Mouse (Mus musculus): ENCODE data around the gene Mok.
"Not testable (repeated sequence)": the region's sequence is repeated elsewhere in the genome, so short reads cannot be mapped to it uniquely, and the experiment has no call there.

Mok gene

DNA sequence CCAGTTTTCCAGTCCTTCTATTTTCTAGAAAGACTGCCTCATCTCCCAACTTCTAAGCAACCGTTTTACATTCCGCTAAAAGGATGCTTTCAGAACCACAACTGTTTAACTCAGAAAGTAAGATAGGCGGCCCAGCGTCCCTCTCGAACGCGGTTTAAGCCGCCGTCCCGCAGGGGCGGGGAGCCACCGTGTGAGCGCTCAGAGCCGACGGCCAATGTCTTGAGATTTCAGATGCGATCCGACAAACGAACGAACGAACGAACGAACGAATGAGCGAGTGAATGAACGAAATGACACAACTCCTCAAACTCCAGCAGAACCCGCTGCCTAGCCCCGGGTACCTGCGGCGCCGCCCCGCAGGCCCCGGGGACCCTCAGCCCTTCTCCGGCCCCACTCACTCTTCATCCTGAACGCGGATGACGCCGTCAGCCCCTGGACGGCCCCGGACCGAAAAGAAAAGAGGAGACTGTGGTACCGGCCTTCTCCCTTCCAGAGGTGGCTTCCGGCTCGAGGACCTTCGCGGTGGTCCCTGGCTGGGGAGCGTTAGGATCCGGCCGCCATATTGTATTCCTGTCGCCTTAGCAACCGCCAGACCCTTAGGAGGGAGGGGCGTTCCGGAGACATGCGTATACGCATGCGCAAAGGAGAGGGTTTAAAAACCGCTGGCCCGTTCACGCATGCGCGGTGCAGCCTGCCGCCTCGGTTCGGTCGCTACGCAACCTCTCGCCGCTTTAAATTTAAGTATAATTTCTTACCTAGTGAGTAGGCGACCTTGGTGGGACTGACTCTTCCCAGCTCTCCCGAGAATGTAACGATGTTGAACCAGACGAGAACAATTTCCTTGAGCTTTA, at the start of gene Mok:
Gene Mok, minus strand, starts transcription at position 592 of the 851 bp plus-strand sequence.
- DNase-seq, result peak; percentile 97

DNA sequence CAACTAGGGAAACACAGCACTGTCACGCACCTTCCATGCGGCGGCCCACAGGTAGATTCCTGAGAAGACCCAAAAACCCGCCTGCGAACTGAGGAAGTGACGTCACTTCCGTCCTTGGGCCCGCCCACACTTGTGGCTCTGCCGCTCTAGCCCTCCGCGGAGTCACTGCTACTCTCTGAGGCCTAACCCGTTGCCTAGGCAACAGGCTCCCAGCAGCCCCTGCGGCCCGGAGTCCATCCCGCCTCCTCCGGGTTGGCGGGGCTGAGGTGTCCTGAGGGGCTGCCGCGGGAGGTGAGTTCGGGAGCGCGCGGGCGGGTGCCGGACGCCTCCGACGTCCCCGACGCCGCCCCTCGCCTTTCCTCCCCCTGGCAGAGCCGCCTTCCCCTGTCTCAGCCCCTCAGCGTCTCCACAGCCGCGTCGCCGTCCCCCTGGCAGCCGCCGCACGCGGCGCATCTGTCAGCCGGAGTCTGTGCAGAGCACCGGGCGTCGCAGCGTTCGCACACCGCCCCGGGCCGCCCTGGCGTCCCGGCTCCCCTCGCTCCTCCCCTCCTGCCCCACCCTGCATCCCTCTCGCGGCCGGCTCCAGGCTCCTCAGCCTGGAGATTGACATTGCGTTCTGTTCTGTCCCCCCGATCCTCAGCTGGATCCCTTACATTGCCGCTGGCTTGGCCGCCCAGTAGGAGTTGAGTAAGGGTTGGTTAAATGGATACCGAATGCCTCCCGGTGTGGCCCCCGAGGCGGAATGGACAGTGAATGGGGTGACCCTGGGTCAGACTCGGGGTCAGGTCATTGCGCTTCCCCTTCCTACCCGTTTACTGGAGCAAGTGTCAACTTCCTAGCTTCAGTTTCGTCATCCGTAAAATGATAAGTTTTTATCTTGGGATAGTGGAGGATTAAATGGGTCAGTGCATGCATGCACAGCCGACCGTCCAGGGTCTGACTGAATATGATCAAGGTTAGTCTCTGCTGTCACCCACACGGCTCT, 48.6 kb upstream of the Mok start, which contains the start of the genes Cinp and Tecpr2:
Gene Cinp, minus strand, starts transcription at position 110 of the 985 bp plus-strand sequence.
Gene Tecpr2, plus strand, starts transcription at position 229 of the 985 bp plus-strand sequence.
- peak; percentile 91 for DNase-seq

DNA sequence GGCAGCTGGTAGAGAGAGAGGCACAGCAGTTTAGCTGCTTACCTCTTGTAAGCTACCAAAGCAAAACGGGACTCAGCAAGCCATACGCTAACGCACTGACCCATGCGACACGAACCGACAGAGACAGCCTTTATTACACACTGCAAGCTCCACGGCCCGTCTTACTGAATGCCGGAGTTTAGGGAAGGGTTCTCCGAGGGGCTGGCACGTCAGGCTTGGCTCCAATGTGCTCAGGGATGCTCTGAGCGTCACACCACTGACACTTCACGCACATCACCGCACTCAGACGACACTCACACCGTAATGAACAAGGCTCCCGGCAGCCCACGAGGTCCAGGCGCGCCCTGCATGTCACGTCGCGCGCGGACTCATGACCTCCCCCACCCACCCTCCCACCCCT, 47.9 kb upstream of the Mok start:
- DNase-seq, result no peak

DNA sequence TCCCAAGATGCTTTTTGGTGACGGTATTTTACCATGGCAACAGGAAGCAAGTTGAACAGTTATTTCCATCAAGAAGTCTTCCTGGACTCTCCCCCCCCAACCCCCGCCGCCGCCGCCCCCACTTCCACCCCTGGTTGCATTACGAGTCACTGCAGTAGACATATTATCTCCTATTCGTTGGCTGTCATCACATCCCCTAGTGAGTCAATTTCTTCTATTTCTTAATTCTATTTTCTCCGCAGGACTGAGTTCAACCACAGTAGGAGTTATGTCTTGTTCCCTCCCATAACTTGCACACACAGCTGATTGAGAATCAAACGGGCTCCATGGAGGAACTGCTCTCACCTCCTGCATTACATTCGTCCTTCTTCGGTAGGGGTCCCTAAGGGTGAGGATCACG, 47.4 kb upstream of the Mok start:
- no peak for DNase-seq

DNA sequence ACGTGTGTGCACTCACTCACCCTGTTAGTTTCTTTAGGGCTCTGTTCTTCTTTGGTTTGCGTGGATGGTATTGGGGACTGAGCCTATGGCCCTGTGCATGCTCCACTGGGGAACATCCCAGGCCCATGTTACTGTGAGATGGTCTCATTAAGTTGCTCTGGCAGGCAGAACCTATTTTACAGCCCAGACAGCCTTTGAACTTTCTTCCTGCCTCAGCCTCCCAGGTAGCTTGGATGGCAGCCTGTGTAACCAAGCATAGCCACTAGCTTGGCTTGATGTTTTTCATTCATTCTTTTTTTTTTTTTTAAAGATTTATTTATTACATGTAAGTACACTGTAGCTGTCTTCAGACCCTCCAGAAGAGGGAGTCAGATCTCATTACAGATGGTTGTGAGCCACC, 44.5 kb upstream of the Mok start:
- no peak for DNase-seq

DNA sequence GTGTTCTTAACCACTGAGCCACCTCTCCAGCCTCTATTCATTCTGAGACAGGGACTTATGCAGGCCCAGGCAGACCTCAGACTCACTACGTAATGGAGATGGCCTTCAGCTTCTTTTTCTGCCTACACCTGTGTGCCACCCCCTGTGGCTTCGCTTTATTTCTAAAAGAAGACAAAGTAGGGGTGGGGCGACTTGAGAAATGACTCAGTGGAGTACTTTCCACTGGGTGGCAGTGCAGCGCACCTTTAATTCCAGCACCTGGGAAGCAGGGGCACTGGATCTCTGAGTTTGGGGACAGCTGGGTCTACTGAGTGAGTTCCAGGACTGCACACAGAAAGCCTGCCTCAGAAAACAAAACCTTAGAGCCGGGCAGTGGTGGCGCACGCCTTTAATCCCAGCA, 41.6 kb upstream of the Mok start:
- no peak for DNase-seq

DNA sequence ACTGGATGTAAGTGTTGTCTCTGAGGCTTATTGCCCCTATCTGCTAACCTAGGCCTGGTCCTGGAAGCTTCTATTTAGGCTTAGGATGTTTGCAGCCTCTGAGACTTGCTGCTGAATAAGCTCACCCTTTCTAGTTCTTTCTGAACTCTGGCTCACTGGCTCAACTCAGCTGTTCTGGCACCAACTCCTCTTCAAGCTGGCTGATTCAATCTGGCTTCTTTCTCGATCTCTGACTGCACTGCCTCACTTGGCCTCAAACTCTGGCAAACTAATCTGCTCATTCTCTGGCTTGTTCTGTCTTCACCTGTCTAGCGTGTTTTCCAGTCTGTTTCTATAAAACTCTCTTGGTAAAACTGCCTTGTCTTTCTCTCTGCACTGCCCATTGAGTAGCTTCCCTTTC, 34.6 kb upstream of the Mok start:
- no peak for DNase-seq

DNA sequence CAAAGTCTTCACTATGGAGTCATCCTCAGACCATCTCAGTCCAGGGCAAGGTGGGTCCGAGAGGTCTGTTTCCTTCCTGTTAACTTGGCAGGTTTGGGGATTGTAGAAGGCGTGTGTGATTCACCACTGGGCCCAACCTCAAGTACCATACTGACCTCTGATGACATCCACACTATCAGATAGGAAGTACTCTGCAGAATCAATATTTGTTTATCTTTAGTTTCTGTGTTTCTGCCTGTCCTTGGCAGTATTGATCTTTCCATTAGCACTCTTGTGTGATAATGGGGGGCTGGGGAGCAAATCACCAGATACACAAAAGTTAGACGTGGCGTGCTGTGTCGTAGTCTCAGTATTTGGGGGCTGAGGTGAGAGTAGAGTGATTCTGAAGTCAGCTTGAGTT, 30.5 kb upstream of the Mok start:
- no peak for DNase-seq

DNA sequence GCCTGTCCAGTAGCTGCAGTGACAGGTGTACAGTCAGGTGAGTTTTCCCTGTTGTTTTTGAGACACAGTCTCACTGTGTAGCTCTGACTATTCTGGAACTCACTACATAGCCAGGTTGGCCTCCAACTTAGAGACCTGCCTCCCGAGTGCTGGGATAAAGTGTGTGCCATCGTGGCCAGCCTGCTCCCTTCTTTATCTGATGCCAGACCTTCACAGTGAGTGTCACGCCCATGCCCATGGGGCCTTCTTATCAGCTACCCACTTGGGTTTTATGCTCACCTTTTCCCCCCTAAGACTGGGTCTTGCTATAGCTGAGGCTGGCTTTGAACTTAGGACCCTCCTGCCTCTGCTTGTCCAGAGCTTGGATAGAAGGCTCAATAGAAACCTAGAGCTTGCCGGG, 29.4 kb upstream of the Mok start:
- DNase-seq, result no peak

DNA sequence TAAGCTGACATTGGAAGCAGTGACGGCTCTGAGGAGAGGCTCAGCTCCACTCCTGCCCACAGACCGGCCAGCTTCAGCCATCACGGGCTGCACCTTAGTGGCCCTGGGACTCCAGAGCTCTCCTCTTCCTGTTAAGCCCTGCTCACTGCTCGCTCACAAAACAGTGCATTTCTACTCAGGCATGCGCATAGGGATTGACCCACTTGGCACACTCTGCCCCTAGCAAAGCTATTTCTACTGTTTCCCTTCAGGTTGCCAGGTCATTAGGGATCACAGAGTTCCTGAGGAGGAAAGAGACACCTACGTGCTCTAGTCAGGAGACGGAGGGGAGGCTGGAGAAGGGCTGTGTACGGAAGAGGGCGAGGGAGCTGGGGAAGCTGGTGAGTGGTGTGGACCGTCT, 25.2 kb upstream of the Mok start:
- DNase-seq, result no peak

DNA sequence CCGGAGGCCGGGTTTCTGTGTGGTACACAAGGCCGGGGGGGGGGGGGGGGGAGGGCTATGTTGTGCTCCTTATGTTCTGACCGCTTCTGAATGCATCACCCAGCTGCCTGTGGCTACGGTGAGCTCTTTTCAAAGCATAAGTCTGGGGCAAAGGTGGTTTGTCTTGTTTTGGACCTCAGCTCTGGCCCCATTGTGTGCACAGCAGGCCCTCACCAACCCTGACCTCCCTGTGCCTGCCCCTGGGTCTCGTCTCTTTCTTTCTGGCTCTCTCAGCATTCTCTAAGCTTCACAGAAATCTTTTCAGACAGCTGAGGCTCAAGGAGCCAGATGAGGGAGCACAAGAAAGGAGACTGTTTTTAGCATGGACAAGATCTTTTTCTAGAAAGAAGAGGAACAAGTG, 24.8 kb upstream of the Mok start:
- DNase-seq, result no peak

DNA sequence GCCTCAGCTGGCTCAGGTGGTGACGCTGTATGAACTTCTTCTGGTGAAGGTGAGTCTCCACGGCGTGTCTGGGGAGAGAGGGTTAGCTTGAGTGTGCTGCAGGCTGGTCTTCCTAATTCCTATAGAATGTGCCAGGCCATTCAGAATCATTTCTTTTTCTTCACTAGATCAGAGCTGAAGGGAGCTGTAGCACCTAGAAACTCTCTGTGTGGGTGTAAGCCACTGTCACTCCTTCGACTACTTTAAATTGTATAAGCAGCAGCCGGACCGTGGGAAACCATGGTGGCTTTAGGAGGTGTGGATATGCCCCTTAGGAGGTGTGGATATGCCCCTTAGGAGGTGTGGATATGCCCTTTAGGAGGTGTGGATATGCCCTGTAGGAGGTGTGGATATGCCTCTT, 23.3 kb upstream of the Mok start:
- DNase-seq, result no peak

DNA sequence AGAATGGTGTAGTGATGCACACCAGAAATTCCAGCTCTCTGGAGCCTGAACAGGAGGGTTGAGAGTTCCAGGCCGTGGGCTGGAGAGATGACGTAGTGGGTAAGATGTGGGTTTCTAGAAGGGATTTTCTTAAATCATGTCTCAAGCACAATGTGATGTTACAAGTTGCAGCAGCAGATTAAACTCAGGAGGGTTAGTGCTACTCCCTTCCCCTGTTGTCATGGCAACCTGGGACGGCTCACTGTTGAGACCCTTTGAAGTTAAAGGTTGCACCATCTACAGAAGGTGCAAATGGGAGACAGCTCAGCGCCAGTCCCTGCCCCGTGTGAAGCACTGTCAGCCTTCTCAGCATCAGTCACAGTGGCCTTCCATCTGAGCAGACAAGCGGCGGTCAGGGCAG, 20.5 kb upstream of the Mok start:
- DNase-seq, result no peak

DNA sequence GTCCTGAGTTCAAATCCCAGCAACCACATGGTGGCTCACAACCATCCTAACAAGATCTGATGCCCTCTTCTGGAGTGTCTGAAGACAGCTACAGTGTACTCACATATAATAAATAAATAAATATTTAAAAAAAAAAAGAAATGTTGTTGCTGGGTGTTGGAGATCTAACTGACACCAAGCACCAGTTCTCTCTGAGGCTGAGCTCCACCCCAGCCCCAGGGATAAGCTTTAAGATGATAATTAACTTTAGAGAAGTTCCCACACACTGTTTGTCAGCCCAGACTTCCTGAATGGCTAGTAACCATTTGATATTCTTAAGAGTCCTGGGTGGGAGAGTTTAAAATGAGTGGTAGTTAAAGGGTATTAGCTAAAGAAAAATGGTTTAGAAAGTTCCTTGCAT, 19.6 kb upstream of the Mok start:
- no peak for DNase-seq

DNA sequence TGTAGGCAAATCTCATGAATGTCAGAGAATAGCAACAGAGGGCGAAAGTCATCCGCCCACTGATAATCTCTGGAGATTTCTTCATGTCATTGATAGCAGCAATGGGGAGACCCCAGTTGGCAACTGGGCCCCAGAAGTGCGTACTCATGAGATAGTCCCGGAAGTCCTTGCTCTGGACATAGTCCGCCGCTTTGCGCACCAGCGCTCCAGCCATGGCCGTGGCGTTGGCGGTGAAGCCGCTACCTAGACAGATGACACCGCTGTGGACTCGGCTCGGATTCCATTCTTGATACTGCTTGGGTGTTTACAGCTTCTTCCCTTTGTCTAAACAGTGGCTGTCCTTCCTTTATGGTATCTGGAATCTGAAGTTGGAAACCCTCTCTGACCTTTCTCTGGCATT, 17.9 kb upstream of the Mok start:
- not testable (repeated sequence) for DNase-seq

DNA sequence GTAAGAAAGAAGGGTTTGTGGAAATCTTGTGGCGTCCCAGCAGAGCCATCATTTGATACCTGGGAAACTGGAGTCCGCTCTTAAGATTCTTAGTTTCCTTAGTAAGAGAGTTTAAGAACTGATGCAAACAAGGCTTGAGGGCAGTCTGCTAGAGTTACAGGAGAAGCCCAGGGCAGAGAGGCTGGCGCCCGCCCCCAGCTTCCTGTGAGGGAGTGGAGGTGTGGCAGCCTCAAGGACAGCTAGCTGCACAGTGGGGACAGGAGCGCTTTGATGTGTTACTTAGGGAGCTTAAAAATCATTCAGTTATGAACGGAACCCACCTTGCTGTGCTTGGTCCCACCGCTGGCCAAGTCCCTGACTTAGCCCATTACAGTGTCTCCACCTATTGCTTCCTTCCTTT, 16.5 kb upstream of the Mok start:
- DNase-seq, result no peak

DNA sequence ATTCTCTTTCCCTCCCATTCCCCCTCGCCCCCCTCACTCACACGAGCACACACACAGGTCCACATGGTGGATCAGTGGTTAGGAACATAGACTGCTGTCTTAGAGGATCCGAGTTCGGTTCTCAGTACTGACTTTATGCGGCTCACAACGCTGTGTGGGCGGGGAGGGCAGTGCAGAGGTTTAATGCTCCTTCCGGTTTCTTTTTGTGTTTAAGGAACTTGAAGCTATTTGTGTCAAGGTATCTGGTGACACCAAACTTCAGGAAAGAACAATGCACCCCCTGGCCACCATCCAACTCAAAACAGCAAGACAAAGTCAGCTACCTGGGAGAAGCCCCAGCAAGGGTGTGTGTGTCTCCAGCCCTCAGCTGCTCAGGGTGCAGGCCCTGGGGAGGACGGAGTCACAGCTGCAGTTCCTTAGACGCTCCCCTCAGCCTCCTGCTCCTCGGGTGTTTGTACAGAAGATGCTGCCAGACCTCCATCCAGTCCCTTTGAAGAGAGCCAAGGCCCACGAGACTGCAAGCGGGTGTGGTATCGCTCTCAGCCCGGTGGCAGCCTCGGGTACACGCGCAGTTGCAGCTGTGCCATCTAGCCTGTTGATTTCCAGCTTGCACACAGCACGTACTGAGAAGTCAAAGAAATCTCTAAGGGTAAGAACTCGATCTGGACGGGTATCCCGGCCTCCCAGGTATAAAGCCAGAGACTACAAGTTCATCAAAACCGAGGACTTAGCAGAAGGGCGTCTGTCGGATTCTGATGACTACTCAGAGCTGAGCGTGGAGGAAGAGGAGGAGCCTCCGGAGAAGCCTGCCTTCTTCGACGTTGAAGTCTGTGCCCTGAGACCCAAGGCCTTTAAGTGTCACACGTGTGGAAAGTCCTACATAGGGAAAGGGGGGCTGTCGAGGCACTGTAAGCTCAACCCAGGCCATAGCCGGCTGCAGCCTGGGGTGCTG, 14.3 kb upstream of the Mok start:
- no peak for DNase-seq

DNA sequence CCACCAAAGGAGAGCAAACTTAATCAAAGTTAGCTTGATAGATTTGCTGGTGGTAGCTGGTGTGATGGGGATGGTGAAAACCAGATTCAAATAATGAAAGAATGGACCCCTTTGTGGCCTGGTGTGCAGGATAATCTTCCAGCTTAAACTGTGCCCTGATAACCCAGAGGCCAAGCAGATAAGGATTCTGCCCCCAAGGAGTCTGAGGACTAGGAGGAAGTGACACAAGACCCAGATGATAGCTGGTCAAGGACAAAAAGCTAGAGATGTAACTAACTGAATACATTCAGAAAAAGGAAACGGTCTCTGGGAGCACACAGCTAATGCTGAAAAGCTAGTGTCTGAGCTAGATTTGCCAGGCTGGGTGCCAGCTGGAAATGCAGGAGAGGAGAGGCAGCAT, 11.2 kb upstream of the Mok start:
- DNase-seq, result no peak

DNA sequence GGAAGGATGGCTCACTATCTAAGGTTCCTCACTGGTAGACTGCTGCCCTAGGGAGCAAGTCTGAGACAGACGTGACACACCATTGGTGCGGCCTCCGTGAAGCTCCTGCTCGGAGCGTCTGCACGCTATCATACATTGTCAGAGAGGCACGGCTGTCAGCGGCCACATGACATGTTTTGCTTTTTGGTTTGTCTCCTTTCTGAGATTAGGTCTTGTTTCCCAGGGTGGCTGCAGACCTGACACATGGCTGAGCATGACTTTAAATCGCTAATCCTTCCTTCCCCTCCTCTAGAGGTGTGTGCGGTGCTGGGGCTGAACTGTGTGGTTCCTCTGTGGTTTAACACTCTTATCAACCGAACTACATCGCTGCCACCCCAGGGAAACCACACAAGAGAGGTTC, 10.7 kb upstream of the Mok start:
- DNase-seq, result no peak

DNA sequence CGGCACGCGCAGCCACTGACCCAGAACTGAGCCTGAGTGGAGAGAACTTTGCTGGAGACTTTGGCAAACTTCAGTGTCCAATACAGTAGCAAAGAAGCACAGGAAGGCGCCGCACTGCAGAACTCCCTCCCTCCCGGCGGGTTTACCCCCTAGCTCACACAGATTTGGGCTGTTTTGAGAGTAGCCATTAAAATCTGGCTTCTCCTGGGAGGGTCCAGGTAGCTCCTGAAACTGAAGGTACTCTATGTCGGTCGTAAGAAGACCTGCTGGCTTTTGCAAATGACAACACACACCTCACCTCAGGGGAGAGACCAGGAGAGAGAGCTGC, 10.2 kb upstream of the Mok start:
- DNase-seq, result no peak

DNA sequence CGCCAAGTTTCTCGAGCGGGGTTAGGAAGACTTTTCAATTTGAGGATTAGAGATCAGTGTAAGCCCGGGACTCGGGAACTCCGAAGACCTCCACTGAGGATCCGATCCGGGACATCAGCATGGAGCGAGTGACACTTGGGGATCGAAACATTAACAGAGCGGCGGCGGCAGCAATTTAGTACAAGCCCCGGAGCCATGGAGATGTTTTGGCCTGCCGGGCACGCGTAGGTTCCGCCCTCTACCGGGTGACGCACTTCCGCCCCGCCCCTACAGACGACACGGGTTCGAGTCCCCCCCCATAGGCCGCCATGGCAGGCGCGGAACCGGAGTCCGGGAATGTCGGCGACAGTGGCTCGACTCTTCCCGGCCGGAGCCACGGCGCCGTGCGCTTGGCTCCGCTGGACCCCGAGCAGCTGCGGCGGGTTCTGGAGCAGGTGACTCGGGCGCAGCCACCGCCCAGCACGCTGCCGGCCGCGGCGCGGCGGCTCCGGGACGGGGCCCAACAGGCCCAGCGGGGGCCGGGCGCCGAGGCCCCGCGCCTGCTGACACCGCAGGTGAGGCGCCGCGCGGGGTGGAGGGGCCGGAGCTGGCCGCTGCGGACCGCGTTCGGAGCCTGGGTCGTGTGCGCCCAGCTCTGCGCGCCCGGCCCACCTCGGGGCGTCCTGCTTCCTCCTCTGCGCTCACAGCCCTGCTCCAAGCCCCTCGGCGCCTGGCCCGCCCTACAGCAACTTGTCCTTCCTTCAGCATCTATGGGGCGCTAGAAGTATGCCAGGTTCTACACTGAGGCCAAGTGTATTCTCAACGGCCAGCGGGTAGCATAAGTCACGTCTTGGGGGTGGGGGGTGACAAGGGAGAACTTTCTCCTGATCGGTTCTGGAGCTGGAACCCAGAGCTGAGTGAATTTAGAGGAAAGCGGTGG, 9.5 kb upstream of the Mok start, which contains the start of gene Zfp839:
Gene Zfp839, plus strand, starts transcription at position 244 of the 919 bp plus-strand sequence.
- DNase-seq, result peak; percentile 84
